Mouse (Mus musculus) liver, embryonic 14.5 days (tissue): ENCODE measurements around the gene Ewsr1. TPM values are rescaled to one million over a fixed set of nuclear protein-coding genes. Genes with fewer than 3 reads are reported as not detected.

Source experiments
- ATAC-seq: fragments of 200-750 bp; cut with Nextera tagmentation; 2 replicates; pipeline ENCODE4 v1.8.0; 2017; ENCODE audit warnings: moderate number of reproducible peaks, mild to moderate bottlenecking, moderate library complexity; ENCODE audit not compliant: insufficient read depth
- DNase-seq, 3 experiments: peaks; one replicate each; pipeline ENCODE4 v3.0.0-alpha.2; 2012 to 2013; ENCODE audit warnings: low read depth in 3 of 3, low spot score in 3 of 3
- H3K27ac ChIP-seq: fragments of 300-500 bp; sonication (generic); 2 replicates; pipeline ENCODE4 v1.5.1; 2014; ENCODE audit warnings: moderate library complexity, mild to moderate bottlenecking, control low read depth, inconsistent platforms
- H3K27me3 ChIP-seq: fragments of 300-500 bp; sonication (generic); 2 replicates; pipeline ENCODE4 v1.6.1; 2014; ENCODE audit warnings: mild to moderate bottlenecking, low read length, moderate library complexity; ENCODE audit not compliant: control insufficient read depth, insufficient read depth
- H3K36me3 ChIP-seq: fragments of 300-500 bp; sonication (generic); replicated peaks from 2 replicates; pipeline ENCODE4 v1.6.1; 2014; ENCODE audit warnings: low read depth; ENCODE audit not compliant: control insufficient read depth, insufficient read depth
- H3K4me1 ChIP-seq, 2 experiments: fragments of 200-500 bp in 1 of 2; fragments of 300-500 bp in 1 of 2; sonication (generic) in 1 of 2; replicated peaks; 2 replicates each; pipeline ENCODE4 v1.6.1; 2012 to 2014; ENCODE audit warnings: antibody characterized with exemption in 1 of 2, inconsistent platforms in 1 of 2, low read length in 1 of 2; ENCODE audit not compliant: control insufficient read depth in 2 of 2, insufficient read depth in 2 of 2
- H3K4me2 ChIP-seq: fragments of 300-500 bp; sonication (generic); 2 replicates; pipeline ENCODE4 v1.6.1; 2014; ENCODE audit warnings: low read depth, mild to moderate bottlenecking, control low read depth, moderate library complexity
- H3K4me3 ChIP-seq, 2 experiments: fragments of 200-500 bp in 1 of 2; fragments of 300-500 bp in 1 of 2; sonication (generic) in 1 of 2; 2 replicates each; pipeline ENCODE4 v1.5.1; 2012 to 2014; ENCODE audit warnings: low read depth in 2 of 2, low read length in 2 of 2, mild to moderate bottlenecking in 2 of 2, control low read depth in 1 of 2, inconsistent platforms in 1 of 2, moderate library complexity in 1 of 2; ENCODE audit not compliant: insufficient read depth in 1 of 2
- H3K9ac ChIP-seq: fragments of 300-500 bp; sonication (generic); replicated peaks from 2 replicates; pipeline ENCODE4 v1.6.1; 2014; ENCODE audit warnings: mild to moderate bottlenecking, control low read depth, moderate library complexity
- H3K9me3 ChIP-seq: fragments of 300-500 bp; sonication (generic); 2 replicates; pipeline ENCODE4 v1.6.1; 2016; ENCODE audit warnings: low read length, mixed read lengths; ENCODE audit not compliant: control insufficient read depth
- CTCF ChIP-seq: IDR thresholded peaks from 2 replicates; pipeline ENCODE4 v1.5.1; 2016; ENCODE audit warnings: antibody characterized with exemption, low read depth, control low read depth
- EP300 ChIP-seq: IDR thresholded peaks from 2 replicates; pipeline ENCODE4 v1.6.1; 2016; ENCODE audit warnings: antibody characterized with exemption, low read depth
- WGBS: fragments of 180-500 bp; shearing (Covaris S2); extraction: QIAGEN DNeasy Blood & Tissue Kit; methylation state at CpG from one replicate; pipeline ENCODE4 v1.1.7; 2014; ENCODE audit not compliant: insufficient replicate concordance; 5-methylcytosine and 5-hydroxymethylcytosine counted together
- polyA plus RNA-seq, 2 experiments: library from polyadenylated mRNA; depleted of rRNA in 1 of 2; stranded (reverse) in 1 of 2; unstranded in 1 of 2; fragments of >200 nt; fragmentation: Nextera tagmentation in 1 of 2; extraction: Ambion mirVana in 1 of 2; gene quantifications; 2 replicates each; pipeline versions ENCODE4 v1.2.1 to v1.2.3; 2012 to 2014

The Ewsr1 gene
- polyA plus RNA-seq, 2 experiments: 113 to 220 TPM

GRCm38 (mm10) chr11:5046321-5046926, 52.6 kb downstream of the Ewsr1 start:
- Histone ChIP-seq H3K27ac (no peak overlapping the region), H3K4me2 (no peak overlapping the region), H3K36me3 (peaks cover 8% of the 10 kb centered on the region), H3K9me3 (no peaks in the 10 kb centered on the region), H3K9ac (no peak overlapping the region), H3K4me1 (no peaks in the 10 kb centered on the region), H3K4me3 (no peak overlapping the region), H3K27me3 (no peaks in the 10 kb centered on the region)
- 38% methylated on average over 12 of the region's 12 CpGs for WGBS
- TF ChIP-seq CTCF (no peak), EP300 (no peak)
- no peak for ATAC-seq
- DNase-seq: no peak

DNA sequence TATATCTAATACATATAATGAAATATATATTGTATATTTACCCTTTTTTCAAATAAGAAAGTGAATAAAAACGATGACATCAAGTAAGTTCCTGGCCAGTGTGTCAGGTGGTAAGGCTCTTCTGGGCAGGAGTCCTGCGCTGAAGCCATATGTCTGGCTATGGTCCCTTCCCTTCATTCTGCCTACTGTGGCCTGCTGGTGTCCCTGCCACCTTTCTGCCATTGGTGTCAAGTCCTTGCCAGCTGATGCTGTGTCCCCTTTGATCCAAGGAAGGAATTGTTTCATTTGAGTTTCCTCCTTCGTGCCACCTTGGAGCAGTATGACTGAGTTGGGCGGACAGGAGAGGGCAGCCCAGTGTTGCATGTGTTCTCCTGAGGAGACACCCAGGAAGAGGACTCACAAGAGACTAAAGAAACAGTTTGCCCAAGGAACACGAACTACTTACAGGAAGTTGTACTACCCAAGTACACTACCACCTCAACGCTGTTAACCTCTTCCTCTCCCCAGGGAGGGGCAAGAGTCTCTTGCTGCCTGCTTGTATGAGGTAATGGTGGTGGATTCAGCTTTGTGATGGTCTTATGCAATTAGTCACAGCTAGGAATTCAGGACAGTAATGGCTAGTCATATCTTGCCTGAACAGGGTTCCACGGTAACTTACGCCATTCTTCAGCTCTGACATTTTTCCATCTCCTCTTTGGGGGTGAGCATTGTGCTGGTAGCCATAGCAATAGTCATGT, 56.3 kb downstream of the Ewsr1 start:
- no peaks in the 10 kb centered on the region for H3K27me3 ChIP-seq
- H3K4me3 ChIP-seq: no peak overlapping the region
- H3K4me1 ChIP-seq: no peaks in the 10 kb centered on the region
- H3K4me2 ChIP-seq: no peak overlapping the region
- H3K9ac ChIP-seq: no peak overlapping the region
- H3K36me3 ChIP-seq: peaks cover 31% of the 10 kb centered on the region
- no peak for TF ChIP-seq EP300
- no peak for TF ChIP-seq CTCF
- 71% methylated on average over 8 of the region's 8 CpGs for WGBS
- DNase-seq (no peak), ATAC-seq (no peak)
- no peak overlapping the region for H3K27ac ChIP-seq
- no peaks in the 10 kb centered on the region for H3K9me3 ChIP-seq

- 82% methylated on average over 18 of the region's 18 CpGs for WGBS
These were observed 57.8 kb downstream of the Ewsr1 start for GRCm38 (mm10) chr11:5041144-5041780.

GRCm38 (mm10) chr11:5040585-5040984, 58.5 kb downstream of the Ewsr1 start:
- DNase-seq: no peak
- TF ChIP-seq CTCF (no peak), EP300 (no peak)
- peaks cover 51% of the 10 kb centered on the region for H3K36me3 ChIP-seq
- ATAC-seq: no peak
- H3K4me3 ChIP-seq: no peak overlapping the region
- no peaks in the 10 kb centered on the region for H3K9me3 ChIP-seq
- H3K4me2 ChIP-seq: no peak overlapping the region
- H3K27ac ChIP-seq: no peak overlapping the region
- H3K9ac ChIP-seq: no peak overlapping the region
- no peaks in the 10 kb centered on the region for H3K27me3 ChIP-seq
- 90% methylated on average over 5 of the region's 5 CpGs for WGBS
- no peaks in the 10 kb centered on the region for H3K4me1 ChIP-seq

More at GRCm38 (mm10) chr11:5041144-5041780, 57.8 kb downstream of the Ewsr1 start:
- no peak for ATAC-seq
- Histone ChIP-seq H3K4me3 (no peak overlapping the region), H3K4me2 (no peak overlapping the region), H3K9ac (no peak overlapping the region), H3K27me3 (no peaks in the 10 kb centered on the region), H3K27ac (no peak overlapping the region), H3K36me3 (peaks cover 45% of the 10 kb centered on the region), H3K4me1 (no peaks in the 10 kb centered on the region), H3K9me3 (no peaks in the 10 kb centered on the region)
- TF ChIP-seq CTCF: no peak
- no peak for TF ChIP-seq EP300
- DNase-seq: no peak
